Mouse (Mus musculus): ENCODE results near the gene Sostdc1. TPM values are rescaled to one million over a fixed set of nuclear protein-coding genes. Genes with fewer than 3 reads are reported as not detected.
A peak's percentile ranks its signal among the peaks of the same experiment; 100 is the strongest.

The Sostdc1 gene
- polyA plus RNA-seq (2015; fragmentation: Nextera tagmentation; extraction: Ambion mirVana), result 21.3 and 26.6 TPM in 2 replicates

- WGBS, result 11% methylated on average over 7 of the region's 7 CpGs
These were observed at the start of gene Sostdc1 for GRCm38 (mm10) chr12:36313916-36314315. Gene Sostdc1, plus strand, starts transcription at chr12:36314139.

GRCm38 (mm10) chr12:36267670-36268246, 46.2 kb upstream of the Sostdc1 start:
- Histone ChIP-seq H3K36me3 (no peaks in the 10 kb centered on the region), H3K27me3 (no peaks in the 10 kb centered on the region), H3K9me3 (no peaks in the 10 kb centered on the region), H3K9ac (no peak overlapping the region), H3K4me3 (no peak overlapping the region), H3K27ac (replicated peaks) (no peak overlapping the region), H3K4me2 (no peak overlapping the region), H3K4me1 (replicated peaks) (no peaks in the 10 kb centered on the region)
- ATAC-seq (ENCODE audit: low FRiP score, low read depth), result no peak
- WGBS, result 89% methylated on average over 8 of the region's 8 CpGs

More at GRCm38 (mm10) chr12:36313916-36314315, at the start of gene Sostdc1:
- H3K27ac ChIP-seq (replicated peaks), result no peak within 1 kb of the TSS
- H3K9ac ChIP-seq, result no peak within 1 kb of the TSS
- no peaks in the 10 kb centered on the region for H3K27me3 ChIP-seq
- H3K9me3 ChIP-seq, result no peaks in the 10 kb centered on the region
- peaks cover 17% of the 10 kb centered on the region; the same call in 1 of the 2 replicates for H3K4me1 ChIP-seq (replicated peaks)
- no peaks in the 10 kb centered on the region for H3K36me3 ChIP-seq
- no peak for ATAC-seq (ENCODE audit: low FRiP score, low read depth)
- peak within 1 kb of the TSS; percentile 19 for H3K4me3 ChIP-seq
- H3K4me2 ChIP-seq, result peak within 1 kb of the TSS; percentile 49

GRCm38 (mm10) chr12:36274823-36275222, 39.1 kb upstream of the Sostdc1 start:
- Histone ChIP-seq H3K4me3 (no peak overlapping the region), H3K27me3 (no peaks in the 10 kb centered on the region), H3K27ac (replicated peaks) (no peak overlapping the region), H3K9me3 (no peaks in the 10 kb centered on the region), H3K4me2 (no peak overlapping the region), H3K4me1 (replicated peaks) (no peaks in the 10 kb centered on the region), H3K9ac (no peak overlapping the region), H3K36me3 (no peaks in the 10 kb centered on the region)
- WGBS, result 67% methylated on average over 3 of the region's 3 CpGs
- no peak for ATAC-seq (ENCODE audit: low FRiP score, low read depth)

- Histone ChIP-seq H3K9me3 (no peaks in the 10 kb centered on the region), H3K4me2 (no peak overlapping the region), H3K36me3 (no peaks in the 10 kb centered on the region), H3K4me3 (no peak overlapping the region), H3K4me1 (replicated peaks) (no peaks in the 10 kb centered on the region), H3K27me3 (no peaks in the 10 kb centered on the region), H3K27ac (replicated peaks) (no peak overlapping the region), H3K9ac (no peak overlapping the region)
- no peak for ATAC-seq (ENCODE audit: low FRiP score, low read depth)
- 90% methylated on average over 8 of the region's 8 CpGs for WGBS
These were observed 24.3 kb upstream of the Sostdc1 start for GRCm38 (mm10) chr12:36289634-36290033.

- no peak overlapping the region for H3K27ac ChIP-seq (replicated peaks)
- no peaks in the 10 kb centered on the region for H3K36me3 ChIP-seq
- H3K4me1 ChIP-seq (replicated peaks), result no peaks in the 10 kb centered on the region
- H3K9ac ChIP-seq, result no peak overlapping the region
- H3K4me3 ChIP-seq, result no peak overlapping the region
- WGBS, result 78% methylated on average over 4 of the region's 4 CpGs
- H3K4me2 ChIP-seq, result no peak overlapping the region
- no peaks in the 10 kb centered on the region for H3K27me3 ChIP-seq
- H3K9me3 ChIP-seq, result no peaks in the 10 kb centered on the region
- ATAC-seq (ENCODE audit: low FRiP score, low read depth), result no peak
These were observed 23.5 kb upstream of the Sostdc1 start for GRCm38 (mm10) chr12:36290465-36290864.

GRCm38 (mm10) chr12:36291346-36291745, 22.6 kb upstream of the Sostdc1 start:
- Histone ChIP-seq H3K9me3 (no peaks in the 10 kb centered on the region), H3K9ac (no peak overlapping the region), H3K4me1 (replicated peaks) (no peaks in the 10 kb centered on the region), H3K4me2 (no peak overlapping the region), H3K4me3 (no peak overlapping the region), H3K27me3 (no peaks in the 10 kb centered on the region), H3K27ac (replicated peaks) (no peak overlapping the region), H3K36me3 (no peaks in the 10 kb centered on the region)
- 84% methylated on average over 6 of the region's 6 CpGs for WGBS
- no peak for ATAC-seq (ENCODE audit: low FRiP score, low read depth)

- no peak for ATAC-seq (ENCODE audit: low FRiP score, low read depth)
- no peaks in the 10 kb centered on the region for H3K27me3 ChIP-seq
- 86% methylated on average over 12 of the region's 12 CpGs for WGBS
- no peak overlapping the region for H3K4me2 ChIP-seq
- no peaks in the 10 kb centered on the region for H3K36me3 ChIP-seq
- no peak overlapping the region for H3K27ac ChIP-seq (replicated peaks)
- H3K9me3 ChIP-seq, result no peaks in the 10 kb centered on the region
- H3K4me1 ChIP-seq (replicated peaks), result no peaks in the 10 kb centered on the region
- H3K4me3 ChIP-seq, result no peak overlapping the region
- no peak overlapping the region for H3K9ac ChIP-seq
These were observed 11.6 kb upstream of the Sostdc1 start for GRCm38 (mm10) chr12:36302326-36302725.

- H3K9me3 ChIP-seq, result no peaks in the 10 kb centered on the region
- no peak for ATAC-seq (ENCODE audit: low FRiP score, low read depth)
- no peak overlapping the region for H3K9ac ChIP-seq
- H3K36me3 ChIP-seq, result no peaks in the 10 kb centered on the region
- H3K4me3 ChIP-seq, result no peak overlapping the region
- no peaks in the 10 kb centered on the region for H3K27me3 ChIP-seq
- H3K27ac ChIP-seq (replicated peaks), result no peak overlapping the region
- 85% methylated on average over 8 of the region's 8 CpGs for WGBS
- H3K4me2 ChIP-seq, result no peak overlapping the region
- H3K4me1 ChIP-seq (replicated peaks), result no peaks in the 10 kb centered on the region
These were observed 10.9 kb upstream of the Sostdc1 start for GRCm38 (mm10) chr12:36302905-36303642.

- no peak overlapping the region for H3K4me2 ChIP-seq
- no peak overlapping the region for H3K27ac ChIP-seq (replicated peaks)
- no peak for ATAC-seq (ENCODE audit: low FRiP score, low read depth)
- H3K9me3 ChIP-seq, result no peaks in the 10 kb centered on the region
- no peaks in the 10 kb centered on the region for H3K36me3 ChIP-seq
- H3K4me3 ChIP-seq, result no peak overlapping the region
- no peaks in the 10 kb centered on the region for H3K27me3 ChIP-seq
- no peak overlapping the region for H3K9ac ChIP-seq
- 0 out of 2 replicates have a peak, but pooled peaks cover 2% of the 10 kb centered on the region for H3K4me1 ChIP-seq (replicated peaks)
- 86% methylated on average over 6 of the region's 6 CpGs for whole genome bisulfite sequencing
These were observed 5.1 kb upstream of the Sostdc1 start for GRCm38 (mm10) chr12:36308737-36309420.

GRCm38 (mm10) chr12:36313015-36313414, 924 bp upstream of the Sostdc1 start:
- Histone ChIP-seq H3K36me3 (no peaks in the 10 kb centered on the region), H3K4me3 (no peak overlapping the region), H3K27me3 (no peaks in the 10 kb centered on the region), H3K27ac (replicated peaks) (no peak overlapping the region), H3K4me1 (replicated peaks) (peaks cover 17% of the 10 kb centered on the region; the same call in 1 of the 2 replicates), H3K9me3 (no peaks in the 10 kb centered on the region), H3K4me2 (no peak overlapping the region), H3K9ac (no peak overlapping the region)
- ATAC-seq (ENCODE audit: low FRiP score, low read depth), result no peak
- WGBS, result 31% methylated on average over 2 of the region's 2 CpGs

GRCm38 (mm10) chr12:36314446-36314845, 507 bp downstream of the Sostdc1 start:
- no peaks in the 10 kb centered on the region for H3K27me3 ChIP-seq

GRCm38 (mm10) chr12:36315527-36315926, 1.6 kb downstream of the Sostdc1 start:
- H3K4me3 ChIP-seq, result no peak overlapping the region

More at GRCm38 (mm10) chr12:36314446-36314845, 507 bp downstream of the Sostdc1 start:
- Histone ChIP-seq H3K27ac (replicated peaks) (no peak overlapping the region), H3K9me3 (no peaks in the 10 kb centered on the region), H3K4me1 (replicated peaks) (peaks cover 17% of the 10 kb centered on the region; the same call in 1 of the 2 replicates), H3K4me3 (peak overlapping the region; percentile 19), H3K4me2 (peak overlapping the region; percentile 49), H3K36me3 (no peaks in the 10 kb centered on the region), H3K9ac (no peak overlapping the region)
- ATAC-seq (ENCODE audit: low FRiP score, low read depth), result no peak
- WGBS, result 70% methylated on average over 7 of the region's 7 CpGs

More at GRCm38 (mm10) chr12:36315527-36315926, 1.6 kb downstream of the Sostdc1 start:
- Histone ChIP-seq H3K27ac (replicated peaks) (no peak overlapping the region), H3K27me3 (no peaks in the 10 kb centered on the region), H3K9ac (no peak overlapping the region), H3K4me2 (no peak overlapping the region), H3K36me3 (no peaks in the 10 kb centered on the region), H3K4me1 (replicated peaks) (peaks cover 17% of the 10 kb centered on the region; the same call in 1 of the 2 replicates), H3K9me3 (no peaks in the 10 kb centered on the region)
- no peak for ATAC-seq (ENCODE audit: low FRiP score, low read depth)
- 83% methylated on average over 3 of the region's 3 CpGs for WGBS

All from hindbrain, embryonic 15.5 days (tissue).